Mouse (Mus musculus): ENCODE measurements around the gene Olfr373. TPM values are rescaled to one million over a fixed set of nuclear protein-coding genes. Genes with fewer than 3 reads are reported as not detected.
A peak's percentile ranks its signal among the peaks of the same experiment; 100 is the strongest.

Gene Olfr373
- total RNA-seq, 2 experiments from 2014 or later = not detected

GRCm38 (mm10) chr8:72132891-72133290 lies 49.9 kb downstream of the Olfr373 start:
- no peak for ATAC-seq (replicated peaks; ENCODE audit: poor library complexity, severe bottlenecking)

GRCm38 (mm10) chr8:72133507-72133906 lies 50.5 kb downstream of the Olfr373 start:
- ATAC-seq (replicated peaks; ENCODE audit: poor library complexity, severe bottlenecking) = peak; percentile 27

- peak; percentile 24 for ATAC-seq (replicated peaks; ENCODE audit: poor library complexity, severe bottlenecking)
Measured at GRCm38 (mm10) chr8:72134756-72135445, 51.9 kb downstream of the Olfr373 start, which contains the start of gene Tpm4. TSS of gene Tpm4 (plus strand) at chr8:72134975.

GRCm38 (mm10) chr8:72135446-72136301 lies 52.7 kb downstream of the Olfr373 start:
- ATAC-seq (replicated peaks; ENCODE audit: poor library complexity, severe bottlenecking) = peak; percentile 28

- ATAC-seq (replicated peaks; ENCODE audit: poor library complexity, severe bottlenecking) = peak; percentile 62
Measured at GRCm38 (mm10) chr8:72136302-72136978, 53.5 kb downstream of the Olfr373 start.

GRCm38 (mm10) chr8:72137431-72137830 lies 54.5 kb downstream of the Olfr373 start:
- ATAC-seq (replicated peaks; ENCODE audit: poor library complexity, severe bottlenecking) = no peak

- no peak for ATAC-seq (replicated peaks; ENCODE audit: poor library complexity, severe bottlenecking)
Measured at GRCm38 (mm10) chr8:72138456-72138855, 55.5 kb downstream of the Olfr373 start.

GRCm38 (mm10) chr8:72143256-72143824 lies 60.4 kb downstream of the Olfr373 start:
- no peak for ATAC-seq (replicated peaks; ENCODE audit: poor library complexity, severe bottlenecking)

GRCm38 (mm10) chr8:72144345-72144975 lies 61.5 kb downstream of the Olfr373 start:
- peak; percentile 89 for ATAC-seq (replicated peaks; ENCODE audit: poor library complexity, severe bottlenecking)

- ATAC-seq (replicated peaks; ENCODE audit: poor library complexity, severe bottlenecking) = peak; percentile 46
Measured at GRCm38 (mm10) chr8:72145511-72145910, 62.5 kb downstream of the Olfr373 start.

GRCm38 (mm10) chr8:72146056-72146455 lies 63.1 kb downstream of the Olfr373 start:
- peak; percentile 57 for ATAC-seq (replicated peaks; ENCODE audit: poor library complexity, severe bottlenecking)

GRCm38 (mm10) chr8:72146556-72146955 lies 63.6 kb downstream of the Olfr373 start:
- no peak for ATAC-seq (replicated peaks; ENCODE audit: poor library complexity, severe bottlenecking)

GRCm38 (mm10) chr8:72147266-72147665 lies 64.3 kb downstream of the Olfr373 start:
- ATAC-seq (replicated peaks; ENCODE audit: poor library complexity, severe bottlenecking) = no peak

GRCm38 (mm10) chr8:72149056-72149455 lies 66.1 kb downstream of the Olfr373 start:
- ATAC-seq (replicated peaks; ENCODE audit: poor library complexity, severe bottlenecking) = no peak

- ATAC-seq (replicated peaks; ENCODE audit: poor library complexity, severe bottlenecking) = peak; percentile 93
Measured at GRCm38 (mm10) chr8:72151418-72152078, 68.6 kb downstream of the Olfr373 start.
